8 mouse cellular contexts compared by ENCODE assay signal in the genomic region with DNA sequence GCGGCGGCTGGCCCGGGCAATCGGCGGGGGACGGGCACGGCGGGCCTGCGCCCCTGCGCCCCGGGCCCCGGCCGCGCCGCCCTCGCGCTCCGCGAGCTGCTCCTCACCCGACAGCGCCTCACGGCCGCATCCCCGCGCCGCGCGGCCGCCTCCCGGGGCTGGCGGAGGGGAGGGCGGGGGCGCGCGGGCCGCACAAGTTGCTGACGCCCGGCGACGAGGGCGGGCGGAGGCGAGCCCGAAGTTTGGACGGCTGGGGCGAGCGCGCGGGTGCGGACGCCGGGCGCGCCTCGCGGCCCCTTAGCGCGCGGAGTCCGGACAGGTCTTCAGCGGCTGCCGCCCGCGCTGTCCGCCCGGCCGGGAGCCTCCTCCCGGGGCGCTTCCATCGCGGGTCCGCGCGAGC. TPM values are rescaled to one million over a fixed set of nuclear protein-coding genes. Genes with fewer than 3 reads are reported as not detected.
DNase-seq lines count a peak whose midpoint lies in the region; ATAC-seq and TF ChIP-seq lines count a peak whose summit lies in the region.

No protein-coding gene starts in this region.

- H3K36me3 ChIP-seq in ES-E14 (ENCODE audit: control insufficient read depth, insufficient read depth, low read length, poor library complexity, severe bottlenecking): no peaks in the 10 kb centered on the region
- H3K36me3 ChIP-seq in hindbrain, embryonic 11.5 days (ENCODE audit: control insufficient read depth, insufficient read depth, low read length): no peaks in the 10 kb centered on the region
- H3K36me3 ChIP-seq in limb, embryonic 15.5 days: no peaks in the 10 kb centered on the region
- H3K36me3 ChIP-seq in midbrain, embryonic 15.5 days (replicated peaks): no peaks in the 10 kb centered on the region

- TF ChIP-seq CTCF in embryonic fibroblast, embryonic 13.5 days (IDR thresholded peaks at IDR 0.05; ENCODE audit: borderline replicate concordance, insufficient read depth, low read length): no peak

- H3K9me3 ChIP-seq in ES-E14 (ENCODE audit: control insufficient read depth, insufficient read depth, low read depth, low read length): no peaks in the 10 kb centered on the region
- no peaks in the 10 kb centered on the region for H3K9me3 ChIP-seq in hindbrain, embryonic 11.5 days (ENCODE audit: control insufficient read depth, low read length)
- H3K9me3 ChIP-seq in limb, embryonic 15.5 days: no peaks in the 10 kb centered on the region
- H3K9me3 ChIP-seq in midbrain, embryonic 15.5 days: no peaks in the 10 kb centered on the region

- TF ChIP-seq POLR2A in embryonic fibroblast, embryonic 13.5 days (IDR thresholded peaks at IDR 0.05; ENCODE audit: low read depth, low read length): no peak

- H3K27ac ChIP-seq in ES-E14 (ENCODE audit: insufficient read depth, low read depth, low read length, poor library complexity, severe bottlenecking): peak overlapping the region; percentile 68
- peak overlapping the region; percentile 90 for H3K27ac ChIP-seq in embryonic fibroblast, embryonic 13.5 days (ENCODE audit: insufficient read depth, low read length)
- H3K27ac ChIP-seq in hindbrain, embryonic 11.5 days (ENCODE audit: low read depth, low read length): peak overlapping the region; percentile 76
- peak overlapping the region; percentile 96 for H3K27ac ChIP-seq in limb, embryonic 15.5 days
- peak overlapping the region; percentile 83 for H3K27ac ChIP-seq in midbrain, embryonic 15.5 days

- in situ Hi-C loops in ES-E14 (cut with MboI; ENCODE audit: low sequenced_read_pairs in 2 of 2, unreplicated experiment in 2 of 2): no loop called here

- peak overlapping the region; percentile 71 for H3K9ac ChIP-seq in ES-E14 (ENCODE audit: insufficient read depth, low read depth, low read length, poor library complexity, severe bottlenecking)
- H3K9ac ChIP-seq in hindbrain, embryonic 11.5 days (ENCODE audit: low read depth, low read length): peak overlapping the region; percentile 65
- H3K9ac ChIP-seq in limb, embryonic 15.5 days: peak overlapping the region; percentile 73
- peak overlapping the region; percentile 54 for H3K9ac ChIP-seq in midbrain, embryonic 15.5 days

- peak overlapping the region; percentile 75 for H3K4me2 ChIP-seq in hindbrain, embryonic 11.5 days (replicated peaks; ENCODE audit: low read depth, low read length)
- H3K4me2 ChIP-seq in limb, embryonic 15.5 days: peak overlapping the region; percentile 74
- H3K4me2 ChIP-seq in midbrain, embryonic 15.5 days: peak overlapping the region; percentile 63

- H3K4me3 ChIP-seq in ES-E14 (ENCODE audit: insufficient read depth in 1 of 2, low read depth in 1 of 2, low read length in 2 of 2, poor library complexity in 1 of 2, severe bottlenecking in 1 of 2): peak overlapping the region; percentile 75 to 96
- H3K4me3 ChIP-seq in embryonic fibroblast, embryonic 13.5 days (ENCODE audit: insufficient read depth, low read length): peak overlapping the region; percentile 98
- H3K4me3 ChIP-seq in hindbrain, embryonic 11.5 days (ENCODE audit: low read depth, low read length): peak overlapping the region; percentile 66
- H3K4me3 ChIP-seq in limb, embryonic 15.5 days: peak overlapping the region; percentile 81
- peak overlapping the region; percentile 76 for H3K4me3 ChIP-seq in midbrain, embryonic 15.5 days

- DNase-seq in frontal cortex, postnatal 36 days (ENCODE audit: low spot score in 2 of 2): peak; percentile 36 to 47
- DNase-seq in frontal cortex, postnatal 14 days (ENCODE audit: low spot score in 2 of 2): no peak
- DNase-seq in ES-E14 (ENCODE audit: low read depth, low spot score): peak; percentile 43
- DNase-seq in hindbrain, embryonic 11.5 days (ENCODE audit: low spot score): no peak
- peak; percentile 75 for DNase-seq in thymus, postnatal 25 days

- no peaks in the 10 kb centered on the region for H3K27me3 ChIP-seq in hindbrain, embryonic 11.5 days (ENCODE audit: control insufficient read depth, insufficient read depth, low read length)
- no peaks in the 10 kb centered on the region for H3K27me3 ChIP-seq in limb, embryonic 15.5 days
- peaks cover 8% of the 10 kb centered on the region for H3K27me3 ChIP-seq in midbrain, embryonic 15.5 days (replicated peaks)

- ATAC-seq in hindbrain, embryonic 11.5 days (ENCODE audit: low FRiP score): peak; percentile 25
- ATAC-seq in limb, embryonic 15.5 days (ENCODE audit: insufficient number of reproducible peaks, low FRiP score, low TSS enrichment, low read depth): no peak; the same call in 1 of the 2 replicates
- peak; percentile 20 for ATAC-seq in midbrain, embryonic 15.5 days (replicated peaks)

- H3K4me1 ChIP-seq in ES-E14 (ENCODE audit: control insufficient read depth in 2 of 2, insufficient read depth in 2 of 2, low read length in 2 of 2, poor library complexity in 1 of 2): peaks cover 0 to 2% of the 10 kb centered on the region in 2 experiments; a peak in 1 of 4 replicates
- peaks cover 3% of the 10 kb centered on the region; the same call in 1 of the 2 replicates for H3K4me1 ChIP-seq in embryonic fibroblast, embryonic 13.5 days (ENCODE audit: control insufficient read depth, insufficient read depth, low read length)
- H3K4me1 ChIP-seq in hindbrain, embryonic 11.5 days (replicated peaks; ENCODE audit: control insufficient read depth, insufficient read depth, low read length): 0 out of 2 replicates have a peak, but pooled peaks cover 2% of the 10 kb centered on the region
- peaks cover 14% of the 10 kb centered on the region for H3K4me1 ChIP-seq in limb, embryonic 15.5 days
- peaks cover 8% of the 10 kb centered on the region; the same call in 1 of the 2 replicates for H3K4me1 ChIP-seq in midbrain, embryonic 15.5 days

- 1% methylated on average over 40 of the region's 74 CpGs for WGBS in hindbrain, embryonic 11.5 days
- under 1% methylated on average over 53 of the region's 74 CpGs for WGBS in limb, embryonic 15.5 days
- under 1% methylated on average over 39 of the region's 74 CpGs for WGBS in midbrain, embryonic 15.5 days

TF ChIP-seq in ES-E14, 5 proteins besides CTCF, POLR2A, EP300 and RAD21:
- no peak; the same call in 1 of the 2 replicates for TF ChIP-seq HCFC1 (IDR thresholded peaks at IDR 0.05; ENCODE audit: borderline replicate concordance, insufficient read depth, low read length)

RNA-seq across cellular contexts. Expression of gene Ppp2r5a, which starts 6.6 kb away (rescaled TPM):
- 47.3 and 47.5 TPM in 2 replicates for total RNA-seq in ES-E14 (2012; rRNA removed)
- polyA plus RNA-seq in embryonic fibroblast, embryonic 13.5 days (2011; ENCODE audit: insufficient read length, low read depth, missing spikeins): 42.3 and 60.4 TPM in 2 replicates
- 13.1 and 16.6 TPM in 2 replicates for polyA plus RNA-seq in hindbrain, embryonic 11.5 days (2014; fragmentation: Nextera tagmentation; extraction: Ambion mirVana)
- polyA plus RNA-seq in limb, embryonic 15.5 days (2015; fragmentation: Nextera tagmentation; extraction: Ambion mirVana): 19.0 and 20.6 TPM in 2 replicates
- 8.3 and 9.4 TPM in 2 replicates for polyA plus RNA-seq in midbrain, embryonic 15.5 days (2015; fragmentation: Nextera tagmentation; extraction: Ambion mirVana)

Comparison
In these comparisons a context has a peak if more than half of its experiments do, and no peak if none do; other contexts are left out.
1. DNase-seq: peak in frontal cortex, postnatal 36 days (2 of 2), ES-E14 (single experiment) and thymus, postnatal 25 days (single experiment); none in frontal cortex, postnatal 14 days (0 of 2) and hindbrain, embryonic 11.5 days (single experiment).
2. Peak in every context shown above with its lines, with median percentiles within 50 percentile points of each other: H3K27ac ChIP-seq, H3K4me3 ChIP-seq, H3K9ac ChIP-seq and H3K4me2 ChIP-seq.